Mouse (Mus musculus) ES-E14 (cell line): Measurements from ENCODE around the gene Map4k3. TPM values are rescaled to one million over a fixed set of nuclear protein-coding genes. Genes with fewer than 3 reads are reported as not detected.
A peak's percentile ranks its signal among the peaks of the same experiment; 100 is the strongest.

Experiments
- DNase-seq: peaks from one replicate; pipeline ENCODE4 v3.0.0-alpha.2; 2013; ENCODE audit warnings: low read depth, low spot score
- H3K27ac ChIP-seq: 2 replicates; pipeline ENCODE4 v1.5.1; 2012; ENCODE audit warnings: low read depth, mild to moderate bottlenecking, low read length, moderate library complexity, mixed read lengths; ENCODE audit not compliant: poor library complexity, insufficient read depth, severe bottlenecking
- H3K36me3 ChIP-seq: 2 replicates; pipeline ENCODE4 v1.6.1; 2012; ENCODE audit warnings: mild to moderate bottlenecking, low read length, moderate library complexity, mixed read lengths; ENCODE audit not compliant: control insufficient read depth, poor library complexity, insufficient read depth, severe bottlenecking
- H3K4me1 ChIP-seq, 2 experiments: fragments of 150-350 bp in 1 of 2; sonication (generic) in 1 of 2; 2 replicates each; pipeline ENCODE4 v1.6.1; 2012; ENCODE audit warnings: low read length in 2 of 2, mild to moderate bottlenecking in 1 of 2, mixed read lengths in 1 of 2; ENCODE audit not compliant: control insufficient read depth in 2 of 2, insufficient read depth in 2 of 2, poor library complexity in 1 of 2
- H3K4me3 ChIP-seq, 2 experiments: fragments of 150-350 bp in 1 of 2; sonication (generic) in 1 of 2; 2 replicates each; pipeline ENCODE4 v1.5.1; 2012; ENCODE audit warnings: low read length in 2 of 2, low read depth in 1 of 2, mild to moderate bottlenecking in 1 of 2, mixed read lengths in 1 of 2; ENCODE audit not compliant: insufficient read depth in 1 of 2, poor library complexity in 1 of 2, severe bottlenecking in 1 of 2
- H3K9ac ChIP-seq: 2 replicates; pipeline ENCODE4 v1.6.1; 2012; ENCODE audit warnings: low read depth, mild to moderate bottlenecking, low read length, mixed read lengths; ENCODE audit not compliant: poor library complexity, insufficient read depth, severe bottlenecking
- H3K9me3 ChIP-seq: fragments of 150-350 bp; sonication (generic); 2 replicates; pipeline ENCODE4 v1.6.1; 2012; ENCODE audit warnings: low read depth, mild to moderate bottlenecking, low read length; ENCODE audit not compliant: control insufficient read depth, insufficient read depth
- CHD2 ChIP-seq: IDR thresholded peaks from 2 replicates; pipeline ENCODE4 v1.6.1; 2014; ENCODE audit warnings: mild to moderate bottlenecking, low read depth, low read length, inconsistent platforms
- HCFC1 ChIP-seq: IDR thresholded peaks from 2 replicates; pipeline ENCODE4 v1.6.1; 2012; ENCODE audit warnings: low read length, inconsistent platforms, borderline replicate concordance; ENCODE audit not compliant: insufficient read depth
- MAFK ChIP-seq: IDR thresholded peaks from 2 replicates; pipeline ENCODE4 v1.6.1; 2014; ENCODE audit warnings: mild to moderate bottlenecking, low read depth, low read length, inconsistent platforms; ENCODE audit not compliant: insufficient read depth
- ZC3H11A ChIP-seq: IDR thresholded peaks from 2 replicates; pipeline ENCODE4 v1.6.1; 2012; ENCODE audit warnings: low read depth, mild to moderate bottlenecking, inconsistent platforms, low read length, borderline replicate concordance
- ZNF384 ChIP-seq: IDR thresholded peaks from 2 replicates; pipeline ENCODE4 v1.6.1; 2012; ENCODE audit warnings: low read depth, low read length, inconsistent platforms
- in situ Hi-C, 2 experiments: fragments of 600-800 bp; cut with MboI; formaldehyde crosslinking; loops; one replicate each; pipeline ENCODE4 v1.15.1; 2025; ENCODE audit warnings: low sequenced_read_pairs in 2 of 2, inconsistent platforms in 1 of 2; ENCODE audit not compliant: unreplicated experiment in 2 of 2
- total RNA-seq: library from RNA; depleted of rRNA; stranded (reverse); fragments of 300-350 nt; gene quantifications from 2 replicates; pipeline ENCODE4 v1.2.3, GENCODE M21; 2012

The Map4k3 gene
- total RNA-seq, 1 experiment: 22.3 TPM

- no peak for TF ChIP-seq MAFK
Measured at GRCm38 (mm10) chr17:80645694-80646034, 82.6 kb downstream of the Map4k3 start.

GRCm38 (mm10) chr17:80644983-80645693 lies 83.1 kb downstream of the Map4k3 start:
- TF ChIP-seq ZC3H11A (no peak), MAFK (no peak), ZNF384 (no peak), HCFC1 (no peak)
- in situ Hi-C loops: no loop called here
- H3K36me3 ChIP-seq: peaks cover 16% of the 10 kb centered on the region

More at GRCm38 (mm10) chr17:80645694-80646034, 82.6 kb downstream of the Map4k3 start:
- H3K4me3 ChIP-seq: no peak overlapping the region
- DNase-seq: no peak
- in situ Hi-C loops: no loop called here
- no peak overlapping the region for H3K9ac ChIP-seq
- H3K36me3 ChIP-seq: peaks cover 16% of the 10 kb centered on the region
- peaks cover 0 to 2% of the 10 kb centered on the region in 2 experiments; a peak in 1 of 4 replicates for H3K4me1 ChIP-seq
- H3K27ac ChIP-seq: no peak overlapping the region
- no peaks in the 10 kb centered on the region for H3K9me3 ChIP-seq

GRCm38 (mm10) chr17:80644567-80644966 lies 83.7 kb downstream of the Map4k3 start:
- in situ Hi-C loops: no loop called here
- Histone ChIP-seq H3K4me3 (no peak overlapping the region), H3K9ac (no peak overlapping the region), H3K9me3 (no peaks in the 10 kb centered on the region), H3K4me1 (peaks cover 0 to 2% of the 10 kb centered on the region in 2 experiments; a peak in 1 of 4 replicates), H3K27ac (no peak overlapping the region), H3K36me3 (peaks cover 16% of the 10 kb centered on the region)
- no peak for DNase-seq
- TF ChIP-seq ZNF384 (no peak), HCFC1 (no peak), MAFK (no peak)

More at GRCm38 (mm10) chr17:80644983-80645693, 83.1 kb downstream of the Map4k3 start:
- Histone ChIP-seq H3K4me3 (no peak overlapping the region), H3K4me1 (peaks cover 0 to 2% of the 10 kb centered on the region in 2 experiments; a peak in 1 of 4 replicates), H3K27ac (no peak overlapping the region), H3K9ac (no peak overlapping the region), H3K9me3 (no peaks in the 10 kb centered on the region)
- DNase-seq: no peak

GRCm38 (mm10) chr17:80638121-80638520 lies 90.2 kb downstream of the Map4k3 start:
- H3K9me3 ChIP-seq: no peaks in the 10 kb centered on the region
- TF ChIP-seq HCFC1 (no peak), ZNF384 (no peak), CHD2 (no peak), MAFK (no peak), ZC3H11A (no peak)
- no peak overlapping the region for H3K27ac ChIP-seq
- in situ Hi-C loops: no loop called here
- H3K36me3 ChIP-seq: peaks cover 3% of the 10 kb centered on the region; the same call in 1 of the 2 replicates
- no peak for DNase-seq
- peaks cover 8 to 9% of the 10 kb centered on the region in 2 experiments for H3K4me1 ChIP-seq
- 0 out of 2 replicates have a peak overlapping the region, but pooled peaks have one; percentile 26 for H3K9ac ChIP-seq
- H3K4me3 ChIP-seq: no peak overlapping the region

- Histone ChIP-seq H3K36me3 (peaks cover 2% of the 10 kb centered on the region; the same call in 1 of the 2 replicates), H3K4me1 (peaks cover 9 to 11% of the 10 kb centered on the region in 2 experiments)
Measured at GRCm38 (mm10) chr17:80635794-80636193, 92.5 kb downstream of the Map4k3 start.

More at GRCm38 (mm10) chr17:80635794-80636193, 92.5 kb downstream of the Map4k3 start:
- Histone ChIP-seq H3K27ac (peak overlapping the region; percentile 94), H3K9ac (no peak overlapping the region), H3K4me3 (no peak overlapping the region), H3K9me3 (no peaks in the 10 kb centered on the region)
- TF ChIP-seq MAFK (0 out of 2 replicates have a peak, but pooled peaks have one; percentile 28), ZNF384 (no peak), HCFC1 (no peak), ZC3H11A (no peak), CHD2 (peak; percentile 75; the same call in 1 of the 2 replicates)
- in situ Hi-C loops: no loop called here
- DNase-seq: peak; percentile 85
